Mouse (Mus musculus) Patski (cell line): ENCODE measurements around the gene Tmem135. TPM values are rescaled to one million over a fixed set of nuclear protein-coding genes. Genes with fewer than 3 reads are reported as not detected.

Experiments
- ATAC-seq: fragments of 100-300 bp; one replicate; pipeline ENCODE4 v1.8.0; 2021
- CTCF ChIA-PET: fragments of 350-600 bp; sonication (Branson Sonifier 250); formaldehyde crosslinking; loops from one replicate; lab custom pipeline; 2022; ENCODE audit warnings: inconsistent platforms; lab: Charles Lee
- POLR2A ChIA-PET: fragments of 350-600 bp; sonication (Branson Sonifier 250); formaldehyde crosslinking; loops from one replicate; lab custom pipeline; 2022; ENCODE audit warnings: antibody characterized with exemption, inconsistent platforms; lab: Charles Lee
- DNase-seq: peaks from one replicate; pipeline ENCODE4 v3.0.0-alpha.2; 2011; ENCODE audit warnings: low read depth, low spot score
- H3K27me3 ChIP-seq: fragments of 371-371 bp; one replicate; pipeline ENCODE4 v1.5.1; 2021
- CTCF ChIP-seq: fragments of 100-300 bp; IDR thresholded peaks from one replicate; pipeline ENCODE4 v1.5.1; 2021
- in situ Hi-C: fragments of 300-500 bp; cut with MboI; formaldehyde crosslinking; loops from 3 replicates; pipeline ENCODE4 v1.11.1; 2018; ENCODE audit warnings: low pct_unique_long_range_greater_than_20kb, mixed read lengths
- polyA plus RNA-seq: library from polyadenylated mRNA; unstranded; gene quantifications from one replicate; pipeline ENCODE4 v1.2.3, GENCODE M21; 2021

The Tmem135 gene
- 48.3 TPM for polyA plus RNA-seq

DNA sequence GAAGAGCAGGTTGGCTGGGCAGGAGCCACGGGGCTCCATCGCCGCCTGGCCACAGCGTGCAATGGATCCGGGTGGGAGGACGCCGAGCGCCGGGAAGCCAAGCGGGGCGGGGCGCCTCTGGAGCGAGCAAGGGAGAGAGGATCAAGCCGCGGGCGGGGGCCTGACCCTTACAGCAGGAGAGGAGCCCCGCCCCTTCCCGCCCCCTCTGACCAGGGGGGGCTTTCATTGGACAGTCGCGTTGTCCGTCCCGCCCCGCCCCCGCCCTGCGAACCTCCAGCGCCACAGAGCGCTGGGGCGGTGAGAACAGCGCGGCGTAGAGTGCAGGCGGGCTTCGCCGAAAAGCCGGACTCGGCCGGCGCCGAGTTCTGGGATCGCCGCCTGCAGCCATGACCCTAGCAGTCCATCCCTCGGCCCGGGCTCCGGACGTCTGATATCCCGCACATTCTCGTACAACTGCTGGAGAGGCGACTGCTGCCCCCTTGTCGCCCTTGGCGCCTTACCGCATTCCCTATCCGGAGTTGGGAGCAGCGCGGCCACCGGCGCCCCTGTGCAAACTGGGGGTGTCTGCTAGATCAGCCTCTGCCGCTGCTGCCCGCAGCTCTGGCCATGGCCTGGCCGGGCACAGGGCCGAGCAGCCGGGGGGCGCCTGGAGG is at the start of gene Tmem135, which contains the start of gene Fzd4:
Tmem135 (minus strand) TSS at position 142 of the 653 bp plus-strand sequence.
Fzd4 (plus strand) TSS at position 275 of the 653 bp plus-strand sequence.
- in situ Hi-C loops, result no loop called here
- peak; percentile 94 for ATAC-seq
- POLR2A ChIA-PET, result no interaction called here
- no peak for DNase-seq
- no peak for TF ChIP-seq CTCF
- no peaks in the 10 kb centered on the region for H3K27me3 ChIP-seq
- CTCF ChIA-PET, result no interaction called here

GRCm38 (mm10) chr7:89450312-89450711 is 46.3 kb upstream of the Tmem135 start:
- in situ Hi-C loops, result no loop called here
- POLR2A ChIA-PET, result no interaction called here
- CTCF ChIA-PET, result interaction anchor here (1.0 to 1.7 kb wide), 2 partner anchors 12 to 13 kb away, joined by 4 to 5 read pairs; no protein-coding TSS in a partner anchor
- DNase-seq, result no peak
- TF ChIP-seq CTCF, result no peak
- no peak for ATAC-seq
- H3K27me3 ChIP-seq, result no peaks in the 10 kb centered on the region

DNA sequence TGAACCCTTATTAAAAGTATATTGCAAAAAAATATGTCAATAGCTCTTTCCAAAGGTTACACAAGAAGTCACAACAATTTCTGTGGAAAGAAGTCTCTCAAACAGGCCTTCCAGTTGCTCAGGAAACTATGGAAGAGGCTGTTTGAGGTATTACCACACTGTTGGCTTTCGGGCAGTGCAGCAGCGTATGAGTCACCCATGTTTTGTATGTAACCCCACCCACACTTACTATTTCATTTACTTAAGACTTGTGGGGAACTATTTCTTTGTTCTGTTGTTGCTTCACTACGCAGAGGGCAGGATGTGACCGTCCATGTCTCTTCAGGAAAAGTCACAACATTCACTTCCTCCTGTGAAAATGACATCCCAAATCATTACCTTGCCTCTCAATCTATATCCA is 41.1 kb upstream of the Tmem135 start:
- CTCF ChIA-PET, result no interaction called here

GRCm38 (mm10) chr7:89442242-89442641 is 38.2 kb upstream of the Tmem135 start:
- TF ChIP-seq CTCF, result no peak
- H3K27me3 ChIP-seq, result no peaks in the 10 kb centered on the region
- POLR2A ChIA-PET, result no interaction called here
- in situ Hi-C loops, result no loop called here
- no peak for DNase-seq
- ATAC-seq, result no peak
- CTCF ChIA-PET, result interaction anchor here (1.4 kb wide), 1 partner anchor 29 kb away, joined by 5 read pairs; no protein-coding TSS in a partner anchor

More for the DNA sequence above, 41.1 kb upstream of the Tmem135 start:
- peak; percentile 57 for ATAC-seq
- in situ Hi-C loops, result no loop called here
- POLR2A ChIA-PET, result no interaction called here
- no peak for TF ChIP-seq CTCF
- H3K27me3 ChIP-seq, result no peaks in the 10 kb centered on the region
- no peak for DNase-seq

DNA sequence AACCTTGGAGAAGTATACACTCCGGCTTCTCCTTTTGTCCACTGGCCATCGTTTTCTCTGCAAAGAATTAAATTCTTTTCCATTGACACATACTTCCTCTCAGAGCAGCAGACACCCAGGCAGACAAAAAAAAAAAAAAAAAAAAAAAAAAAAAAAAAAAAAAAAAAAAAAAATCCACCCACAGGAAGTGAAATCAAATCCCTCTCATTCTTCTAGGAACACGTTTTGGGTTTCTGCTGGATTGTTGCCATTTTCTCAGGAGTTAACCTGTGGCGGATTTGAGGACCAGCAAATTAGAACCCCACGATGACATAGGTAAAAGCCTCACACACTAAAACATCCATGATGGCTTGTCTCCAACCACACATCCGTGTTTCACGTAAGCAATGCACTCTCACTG is 37.3 kb upstream of the Tmem135 start:
- H3K27me3 ChIP-seq, result no peaks in the 10 kb centered on the region
- DNase-seq (no peak), ATAC-seq (no peak)
- TF ChIP-seq CTCF, result no peak
- POLR2A ChIA-PET, result interaction anchor here (0.6 kb wide), 2 partner anchors 15 to 412 kb away, joined by 3 read pairs; no protein-coding TSS in a partner anchor
- CTCF ChIA-PET, result interaction anchor here (1.0 to 1.1 kb wide), 2 partner anchors 21 to 32 kb away, joined by 3 to 4 read pairs; no protein-coding TSS in a partner anchor
- in situ Hi-C loops, result no loop called here

- POLR2A ChIA-PET, result no interaction called here
These were observed 33.6 kb upstream of the Tmem135 start for GRCm38 (mm10) chr7:89437589-89437988.

GRCm38 (mm10) chr7:89436404-89436803 is 32.4 kb upstream of the Tmem135 start:
- ATAC-seq (no peak), DNase-seq (no peak)
- POLR2A ChIA-PET, result no interaction called here
- in situ Hi-C loops, result loop anchor here (5.0 kb wide), 1 partner anchor 36 kb away; no protein-coding TSS in a partner anchor
- TF ChIP-seq CTCF, result no peak
- no peaks in the 10 kb centered on the region for H3K27me3 ChIP-seq
- CTCF ChIA-PET, result interaction anchor here (0.9 to 3.9 kb wide), 3 partner anchors 22 to 41 kb away, joined by 4 to 18 read pairs (median 4); no protein-coding TSS in a partner anchor

More at GRCm38 (mm10) chr7:89437589-89437988, 33.6 kb upstream of the Tmem135 start:
- DNase-seq, result no peak
- in situ Hi-C loops, result loop anchor here (5.0 kb wide), 1 partner anchor 35 kb away; no protein-coding TSS in a partner anchor
- no peaks in the 10 kb centered on the region for H3K27me3 ChIP-seq
- ATAC-seq, result no peak
- CTCF ChIA-PET, result interaction anchor here (0.6 to 3.9 kb wide), 12 partner anchors 9 to 258 kb away, joined by 3 to 18 read pairs (median 4); no protein-coding TSS in a partner anchor
- TF ChIP-seq CTCF, result peak; percentile 79

- peak; percentile 73 for DNase-seq
- in situ Hi-C loops, result no loop called here
- no peaks in the 10 kb centered on the region for H3K27me3 ChIP-seq
- POLR2A ChIA-PET, result interaction anchor here (0.7 to 0.8 kb wide), 3 partner anchors 44 to 1565 kb away, joined by 3 read pairs; no protein-coding TSS in a partner anchor
- ATAC-seq, result peak; percentile 98
- TF ChIP-seq CTCF, result no peak
- CTCF ChIA-PET, result interaction anchor here (1.2 to 2.6 kb wide), 8 partner anchors 12 to 266 kb away, joined by 3 to 9 read pairs (median 5); no protein-coding TSS in a partner anchor
These were observed 30.0 kb upstream of the Tmem135 start for GRCm38 (mm10) chr7:89433893-89434616.

DNA sequence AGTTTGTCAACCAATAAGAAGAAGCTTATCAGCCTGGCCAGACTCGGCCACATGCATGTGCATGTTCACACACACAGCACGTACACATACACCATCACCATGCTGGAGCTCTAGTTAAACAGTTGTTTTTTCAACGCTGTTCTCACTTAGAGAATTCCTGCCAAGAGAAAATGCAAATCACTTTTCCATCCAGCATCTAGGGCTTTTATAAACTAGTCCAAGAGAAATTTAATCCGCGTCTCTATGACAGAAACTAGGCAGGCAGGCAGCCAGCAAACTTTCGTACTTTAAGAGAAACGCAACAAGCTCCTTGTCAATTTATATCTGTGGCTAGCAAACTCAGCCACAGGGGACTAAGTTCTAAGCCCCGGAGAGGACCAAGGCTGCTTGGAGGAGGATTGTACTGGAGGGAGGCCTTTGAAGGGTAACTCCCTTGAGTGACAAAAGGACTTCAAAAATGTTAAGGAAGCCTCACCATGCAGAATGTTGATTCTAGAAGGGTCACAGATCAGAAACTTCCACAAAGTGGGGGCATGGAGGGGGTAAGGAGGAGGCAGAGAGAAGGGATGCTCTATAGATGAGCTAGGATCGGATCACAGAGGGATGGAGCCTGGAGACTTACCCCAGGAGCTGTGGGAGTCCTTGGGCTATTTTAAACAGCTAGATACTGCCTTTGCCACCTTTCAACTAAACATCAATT is 29.3 kb upstream of the Tmem135 start:
- ChIA-PET POLR2A (interaction anchor here (0.7 kb wide), 1 partner anchor 203 kb away, joined by 3 read pairs; no protein-coding TSS in a partner anchor), CTCF (interaction anchor here (1.1 to 2.6 kb wide), 6 partner anchors 11 to 264 kb away, joined by 3 to 9 read pairs (median 5); no protein-coding TSS in a partner anchor)
- in situ Hi-C loops, result no loop called here
- ATAC-seq, result no peak
- no peaks in the 10 kb centered on the region for H3K27me3 ChIP-seq
- DNase-seq, result no peak
- no peak for TF ChIP-seq CTCF

- in situ Hi-C loops, result no loop called here
- ChIA-PET CTCF (interaction anchor here (2.6 kb wide), 1 partner anchor 9 kb away, joined by 9 read pairs; no protein-coding TSS in a partner anchor), POLR2A (no interaction called here)
- no peaks in the 10 kb centered on the region for H3K27me3 ChIP-seq
- ATAC-seq (no peak), DNase-seq (no peak)
- TF ChIP-seq CTCF, result no peak
These were observed 27.2 kb upstream of the Tmem135 start for GRCm38 (mm10) chr7:89431185-89431584.
